Mouse (Mus musculus) testis, postnatal 10 days (tissue): ENCODE results near the gene Krtap14.

Source experiments
- DNase-seq: peaks from one replicate; pipeline ENCODE4 v3.0.0; 2021; ENCODE audit warnings: low spot score

The Krtap14 gene

GRCm38 (mm10) chr16:88826095-88826652 is at the start of gene Krtap14:
TSS of gene Krtap14 (minus strand) at chr16:88826145.
- no peak for DNase-seq

GRCm38 (mm10) chr16:88874169-88874568 is 48.2 kb upstream of the Krtap14 start, which contains the start of gene Krtap19-2:
TSS of gene Krtap19-2 (minus strand) at chr16:88874269.
- DNase-seq = no peak

- DNase-seq = no peak
Observed at GRCm38 (mm10) chr16:88869311-88869710, 43.4 kb upstream of the Krtap14 start, which contains the start of gene Krtap19-1. TSS of gene Krtap19-1 (minus strand) at chr16:88869411.

GRCm38 (mm10) chr16:88864887-88865407 is 39.0 kb upstream of the Krtap14 start:
- no peak for DNase-seq

GRCm38 (mm10) chr16:88851450-88851849 is 25.5 kb upstream of the Krtap14 start:
- no peak for DNase-seq

GRCm38 (mm10) chr16:88848558-88848957 is 22.6 kb upstream of the Krtap14 start:
- no peak for DNase-seq

GRCm38 (mm10) chr16:88847363-88847762 is 21.4 kb upstream of the Krtap14 start:
- no peak for DNase-seq

- DNase-seq = no peak
Observed at GRCm38 (mm10) chr16:88826978-88827377, 1.0 kb upstream of the Krtap14 start.

- no peak for DNase-seq
Observed at GRCm38 (mm10) chr16:88823736-88824135, 2.2 kb downstream of the Krtap14 start.

GRCm38 (mm10) chr16:88820066-88820465 is 5.9 kb downstream of the Krtap14 start, which contains the start of gene Krtap15:
TSS of gene Krtap15 (plus strand) at chr16:88820215.
- DNase-seq = no peak

- DNase-seq = no peak
Observed at GRCm38 (mm10) chr16:88811827-88812226, 14.1 kb downstream of the Krtap14 start, which contains the start of gene Gm20741. TSS of gene Gm20741 (minus strand) at chr16:88812220.

GRCm38 (mm10) chr16:88786786-88787185 is 39.2 kb downstream of the Krtap14 start:
- DNase-seq = no peak

- no peak for DNase-seq
Observed at GRCm38 (mm10) chr16:88777596-88777995, 48.3 kb downstream of the Krtap14 start, which contains the start of gene Gm5965. TSS of gene Gm5965 (plus strand) at chr16:88777896.

- DNase-seq = no peak
Observed at GRCm38 (mm10) chr16:88774106-88774505, 51.8 kb downstream of the Krtap14 start, which contains the start of gene 2310057N15Rik. TSS of gene 2310057N15Rik (minus strand) at chr16:88774206.
